Mouse (Mus musculus): ENCODE measurements at regions not wholly inside any gene's neighbourhood (a gene's known extent, or its start where the extent isn't known, plus 50 kb on each side); places are given as distances from the start of the nearest gene placed in this dataset.

DNA sequence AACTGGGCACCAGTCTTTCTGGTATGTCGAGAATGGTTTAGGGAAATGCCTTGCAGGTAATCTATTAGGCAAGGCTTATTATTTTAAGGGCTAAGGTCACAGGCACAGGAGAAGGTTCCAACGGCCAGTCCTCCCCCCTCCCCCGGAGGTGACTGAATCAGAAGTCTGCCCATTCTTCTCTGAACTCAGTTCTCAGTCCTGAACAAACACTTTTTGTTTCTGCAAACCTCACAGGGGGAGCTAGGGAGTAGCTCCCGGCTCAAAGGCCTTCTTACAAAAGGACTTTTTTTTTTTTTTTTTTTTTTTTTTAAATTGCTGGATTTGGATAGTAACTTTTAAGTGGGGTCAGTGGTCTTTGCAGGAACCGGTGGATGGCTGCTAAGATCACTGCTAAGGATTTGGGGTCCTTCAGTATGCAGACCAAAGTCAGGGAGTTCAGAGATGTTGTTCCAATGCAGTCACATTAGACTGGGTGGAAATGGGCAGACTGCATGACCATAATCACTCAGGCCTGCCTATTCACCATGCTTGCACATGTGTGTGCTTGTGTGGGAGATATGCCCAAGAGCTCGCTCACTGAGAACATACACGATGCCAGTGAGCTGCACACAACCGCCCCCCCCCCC lies 467.1 kb downstream of the Vrk1 start:
- no peak for DNase-seq
- intact Hi-C loops (cut with DNase I), result loop anchor here (10.0 kb wide), 1 partner anchor 92 kb away; no protein-coding TSS in a partner anchor

- intact Hi-C loops (cut with DNase I), result loop anchor here (10.0 kb wide), 1 partner anchor 93 kb away; no protein-coding TSS in a partner anchor
- DNase-seq, result no peak
These were observed 467.7 kb downstream of the Vrk1 start for GRCm38 (mm10) chr12:106477731-106478130.

GRCm38 (mm10) chr12:106478381-106478781 lies 468.4 kb downstream of the Vrk1 start:
- intact Hi-C loops (cut with DNase I), result loop anchor here (10.0 kb wide), 1 partner anchor 94 kb away; no protein-coding TSS in a partner anchor
- peak; percentile 45 for DNase-seq

DNA sequence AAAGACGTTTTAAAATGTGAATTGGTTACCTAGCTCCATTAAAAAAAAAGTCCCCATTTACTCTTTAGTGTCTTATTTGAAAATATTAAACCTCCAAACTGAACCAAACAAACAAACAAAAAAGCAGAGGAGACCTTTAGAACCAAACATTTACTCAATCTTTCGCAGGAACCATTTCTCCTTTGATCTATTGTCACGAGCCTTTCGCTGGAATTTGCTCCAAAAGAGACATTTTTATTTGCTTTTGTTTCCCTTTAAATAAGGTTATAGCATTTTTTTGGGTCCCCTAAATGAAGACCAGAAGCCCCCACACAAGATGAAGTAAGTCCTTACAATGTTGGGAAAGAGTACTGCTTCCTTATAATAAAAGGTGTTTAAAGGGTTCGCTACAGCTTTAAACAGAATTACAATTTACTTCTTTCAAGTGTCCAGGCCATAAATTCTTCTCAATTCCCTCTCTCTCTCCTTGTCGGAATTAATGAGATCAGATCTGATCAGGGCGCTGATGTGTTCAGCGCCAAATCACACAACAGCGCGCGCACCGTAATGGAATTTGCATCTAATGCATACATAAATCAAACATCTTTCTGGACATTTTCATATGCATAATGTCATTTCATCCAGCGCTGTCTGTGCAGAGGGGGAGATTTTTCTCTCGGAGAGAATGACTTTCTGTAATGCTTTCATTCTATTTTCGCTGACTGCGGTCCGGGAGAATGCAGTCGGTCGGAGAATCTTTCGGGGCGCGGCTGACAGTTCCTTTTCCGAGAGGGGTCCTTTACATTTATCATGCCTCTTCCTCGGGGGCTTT lies 469.2 kb downstream of the Vrk1 start:
- intact Hi-C loops (cut with DNase I), result loop anchor here (10.0 kb wide), 1 partner anchor 94 kb away; no protein-coding TSS in a partner anchor

DNA sequence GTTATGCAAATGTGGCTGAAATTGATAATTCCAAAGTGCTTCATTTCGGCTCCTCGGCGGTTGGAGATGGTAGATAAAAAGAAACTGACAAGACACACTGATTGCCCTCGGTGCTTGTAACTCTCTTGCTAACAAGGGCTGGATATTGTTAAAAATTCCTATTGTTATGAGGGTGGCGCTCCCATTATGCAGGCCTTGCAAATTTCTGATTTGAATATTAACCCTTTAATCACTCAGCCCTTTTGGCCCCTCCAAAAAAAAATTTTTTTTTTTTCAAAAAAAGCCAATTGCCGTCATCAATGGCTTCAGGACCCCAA lies 469.8 kb downstream of the Vrk1 start:
- no peak for DNase-seq
- intact Hi-C loops (cut with DNase I), result loop anchor here (10.0 kb wide), 1 partner anchor 95 kb away; no protein-coding TSS in a partner anchor

More for the DNA sequence above, 469.2 kb downstream of the Vrk1 start:
- no peak for DNase-seq

DNA sequence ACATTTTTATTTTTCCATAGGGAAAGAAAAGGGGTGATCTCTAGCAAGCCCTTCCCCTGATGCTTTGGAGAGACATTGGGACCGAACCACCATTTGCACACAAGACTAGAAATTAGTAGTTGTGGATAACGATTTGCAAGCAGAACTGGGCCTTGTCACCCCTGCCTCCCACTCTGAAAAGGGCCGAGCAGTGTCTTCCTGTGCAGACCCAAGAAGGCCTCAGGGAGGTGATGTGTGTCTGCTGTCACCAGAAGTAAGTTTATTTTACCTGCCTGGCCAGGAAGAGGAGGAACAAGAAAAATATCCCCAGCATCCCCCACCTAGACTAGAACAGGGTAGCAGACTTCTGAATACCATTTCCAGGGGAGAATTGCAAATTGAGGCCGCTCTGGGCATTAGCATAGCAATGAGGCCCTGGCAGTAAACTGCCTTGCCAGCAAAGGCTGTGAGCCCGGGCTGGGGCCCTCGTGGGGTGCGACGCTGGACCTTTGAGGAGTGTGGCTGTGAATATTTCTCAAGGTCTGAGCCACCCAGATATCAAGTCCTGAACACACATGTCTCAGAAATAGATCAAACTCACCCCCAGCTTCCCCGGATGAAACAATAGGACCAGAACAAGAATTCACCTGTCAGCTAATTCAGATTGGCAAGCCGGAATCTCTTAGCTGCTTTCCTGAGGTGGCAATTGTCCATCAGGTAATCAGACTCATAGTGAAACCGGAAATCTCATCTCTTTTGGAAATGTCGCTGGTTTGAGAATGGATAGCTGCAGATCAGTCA lies 470.4 kb downstream of the Vrk1 start:
- intact Hi-C loops (cut with DNase I), result no loop called here
- no peak for DNase-seq

DNA sequence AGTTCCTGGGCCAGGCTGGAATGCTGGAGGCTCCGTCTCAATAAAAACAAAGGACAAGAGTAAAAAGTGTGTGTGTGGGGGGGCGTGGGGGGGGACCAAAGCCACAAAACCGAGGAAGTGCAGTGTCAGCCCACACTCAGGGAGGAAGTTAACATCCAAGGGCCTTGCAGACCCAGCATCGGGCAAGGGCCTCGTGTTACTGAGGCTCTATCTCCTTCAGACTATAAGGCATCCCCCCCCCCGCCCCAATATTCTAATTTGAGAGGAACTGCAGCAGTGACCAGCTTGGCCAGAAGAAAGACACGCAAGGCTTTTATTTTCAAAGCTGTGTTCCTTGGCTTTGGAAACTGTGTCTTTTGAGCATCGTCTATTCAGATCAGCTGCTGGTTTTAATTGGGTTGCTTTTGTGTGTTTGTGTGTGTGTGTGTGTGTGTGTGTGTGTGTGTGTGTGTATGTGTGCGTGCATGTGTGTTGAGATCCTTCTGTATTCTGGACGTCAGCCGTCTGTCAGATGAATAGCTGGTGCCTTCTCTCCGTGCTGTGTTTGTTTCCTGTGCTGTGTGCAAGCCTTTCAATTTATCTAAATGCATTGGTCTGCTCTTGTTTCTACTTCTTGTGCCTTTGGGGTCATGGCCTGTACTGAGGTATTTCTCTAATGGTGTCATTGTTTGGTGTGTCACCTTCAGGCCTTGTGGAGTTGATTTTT lies 491.7 kb downstream of the Vrk1 start:
- no peak for DNase-seq
- intact Hi-C loops (cut with DNase I), result no loop called here

DNA sequence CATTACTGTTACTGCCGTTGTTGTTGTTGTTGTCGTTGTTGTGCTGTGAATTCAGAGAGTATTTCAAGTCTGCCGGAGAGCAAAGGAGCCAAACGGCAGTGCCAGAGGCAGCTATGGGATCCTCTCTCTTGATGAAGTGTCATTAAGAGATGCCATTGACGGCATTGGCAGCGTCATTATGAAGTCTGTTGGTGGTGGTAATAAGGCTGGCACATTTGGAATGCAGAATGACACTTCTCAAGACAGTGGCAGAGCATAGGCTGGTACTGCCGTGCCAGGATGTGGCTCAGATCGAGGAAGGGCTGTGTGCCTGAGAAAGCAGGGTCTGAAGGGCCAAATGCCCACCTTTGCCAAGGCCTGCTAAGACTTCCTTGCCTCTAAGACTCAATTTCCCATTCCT lies 494.3 kb downstream of the Vrk1 start:
- intact Hi-C loops (cut with DNase I), result no loop called here
- no peak for DNase-seq

DNA sequence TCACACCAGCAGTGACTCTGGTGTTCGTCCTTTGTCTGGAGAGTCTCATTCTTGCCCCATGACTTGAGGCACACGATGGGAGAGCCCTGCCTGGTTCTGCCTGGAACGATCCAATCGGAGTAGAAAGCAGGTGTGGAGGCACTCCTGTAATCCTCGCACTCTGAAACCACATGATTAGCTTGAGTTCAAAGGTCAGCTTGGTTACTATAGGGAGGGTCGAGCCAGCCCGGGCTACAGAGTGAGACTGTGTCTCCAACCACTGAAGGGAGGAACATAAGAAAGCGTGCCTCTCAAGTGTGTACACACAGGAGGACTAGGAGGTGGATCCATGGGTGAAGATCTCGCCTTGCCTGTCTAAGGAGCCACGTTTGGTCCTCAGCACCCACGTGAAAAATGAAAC lies 504.0 kb downstream of the Vrk1 start:
- intact Hi-C loops (cut with DNase I), result no loop called here
- DNase-seq, result no peak

GRCm38 (mm10) chr12:106515257-106515788 lies 505.3 kb downstream of the Vrk1 start:
- intact Hi-C loops (cut with DNase I), result no loop called here
- DNase-seq, result peak; percentile 51

- DNase-seq, result no peak
- intact Hi-C loops (cut with DNase I), result no loop called here
These were observed 509.1 kb downstream of the Vrk1 start for GRCm38 (mm10) chr12:106519141-106519540.

- DNase-seq, result no peak
- intact Hi-C loops (cut with DNase I), result no loop called here
These were observed 514.4 kb downstream of the Vrk1 start for GRCm38 (mm10) chr12:106524411-106524810.

DNA sequence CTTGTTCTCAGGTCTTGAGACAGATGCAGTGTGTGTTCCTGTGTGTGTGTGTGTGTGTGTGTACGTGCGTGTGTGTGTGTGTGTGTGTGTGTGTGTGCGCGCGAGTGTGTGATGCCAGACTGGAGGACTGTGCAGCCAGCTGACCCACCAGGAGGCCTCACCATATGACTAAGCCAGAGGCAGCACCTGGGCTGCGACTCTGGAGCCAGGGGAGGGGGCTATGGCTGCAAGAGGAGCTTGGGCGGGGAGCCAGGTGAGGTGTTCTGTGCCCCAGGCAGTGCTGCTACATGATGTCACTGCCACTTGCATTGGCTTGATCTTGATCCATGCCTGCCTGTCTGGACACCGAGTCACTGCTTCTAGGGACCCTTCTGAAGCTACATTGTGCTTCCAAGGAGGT lies 517.1 kb downstream of the Vrk1 start:
- intact Hi-C loops (cut with DNase I), result no loop called here
- DNase-seq, result peak; percentile 58

DNA sequence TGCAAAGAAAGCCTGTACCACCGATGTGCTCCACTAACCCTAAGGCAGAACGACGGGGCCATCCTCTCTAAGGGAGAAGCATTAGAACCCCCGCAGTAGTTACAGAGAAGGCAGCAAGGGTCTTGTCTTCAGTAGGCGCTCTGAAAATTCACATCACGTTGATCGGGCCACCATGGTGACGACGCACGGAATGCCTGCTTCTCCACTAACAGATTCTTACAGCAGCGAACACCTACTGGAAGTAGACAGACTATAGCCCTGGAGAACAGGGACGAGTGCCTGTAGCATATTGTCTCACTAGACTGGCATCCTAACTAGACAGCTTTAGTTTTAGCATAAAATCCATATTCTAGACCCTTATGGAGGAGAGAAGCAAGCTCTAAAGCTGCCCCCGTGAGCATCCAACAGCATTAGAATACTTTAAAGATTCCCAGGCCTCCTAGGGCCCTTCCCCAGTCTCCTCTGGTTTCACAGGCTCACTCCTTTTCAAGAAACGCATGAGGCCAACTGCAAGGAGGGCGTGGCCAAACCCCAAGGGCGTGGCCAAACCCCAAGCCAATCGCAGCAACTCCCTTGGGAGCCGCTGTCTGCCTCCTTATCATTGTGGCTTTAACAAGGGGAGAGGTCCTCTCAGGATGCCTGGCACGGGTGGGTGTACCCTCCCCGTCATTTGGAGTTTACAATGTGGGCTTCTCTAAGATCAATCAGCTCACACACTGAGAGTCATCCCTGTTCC lies 517.8 kb downstream of the Vrk1 start:
- intact Hi-C loops (cut with DNase I), result no loop called here
- DNase-seq, result peak; percentile 58

- intact Hi-C loops (cut with DNase I), result no loop called here
These were observed 518.5 kb downstream of the Vrk1 start for GRCm38 (mm10) chr12:106528521-106528920.

DNA sequence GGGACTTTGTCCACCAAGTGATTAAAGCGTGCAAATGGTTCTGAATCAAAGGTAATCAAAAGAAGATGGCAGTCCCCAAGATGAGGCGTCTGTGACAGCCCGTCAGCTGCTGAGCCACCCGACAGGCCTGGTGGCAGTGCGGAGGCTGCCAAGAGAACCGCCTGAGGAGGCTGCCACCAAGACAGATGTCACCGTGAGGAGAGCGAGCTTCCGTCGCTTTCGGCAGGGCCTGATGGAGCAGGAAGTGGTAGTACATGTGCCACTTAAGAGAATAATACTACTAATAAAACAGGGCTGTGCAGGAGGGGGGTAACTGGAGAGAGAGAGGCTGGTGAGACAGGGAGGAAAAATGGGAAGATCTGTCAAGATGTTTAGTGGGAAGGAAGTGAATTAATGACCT lies 519.1 kb downstream of the Vrk1 start:
- intact Hi-C loops (cut with DNase I), result no loop called here
- peak; percentile 69 for DNase-seq

More at GRCm38 (mm10) chr12:106528521-106528920, 518.5 kb downstream of the Vrk1 start:
- DNase-seq, result no peak

DNA sequence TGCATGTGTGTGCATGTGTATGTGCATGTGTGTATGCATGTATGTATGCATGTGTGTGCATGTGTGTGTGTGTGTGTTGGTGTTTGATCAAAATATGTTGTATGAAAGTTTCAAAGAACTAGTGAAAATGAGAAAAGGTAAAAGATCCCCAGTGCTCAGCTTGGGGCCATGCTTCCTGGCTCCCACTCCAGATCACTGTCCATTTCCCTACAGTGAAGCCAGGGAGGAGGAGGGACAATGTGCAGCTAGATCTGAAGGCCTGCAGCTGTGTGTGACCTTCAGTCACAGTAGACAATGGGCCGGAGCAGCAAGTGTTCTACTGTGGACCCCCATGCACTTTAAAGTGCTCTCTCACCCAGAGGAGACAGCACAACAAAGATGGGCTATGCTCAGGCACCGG lies 525.1 kb downstream of the Vrk1 start:
- DNase-seq, result no peak
- intact Hi-C loops (cut with DNase I), result no loop called here

DNA sequence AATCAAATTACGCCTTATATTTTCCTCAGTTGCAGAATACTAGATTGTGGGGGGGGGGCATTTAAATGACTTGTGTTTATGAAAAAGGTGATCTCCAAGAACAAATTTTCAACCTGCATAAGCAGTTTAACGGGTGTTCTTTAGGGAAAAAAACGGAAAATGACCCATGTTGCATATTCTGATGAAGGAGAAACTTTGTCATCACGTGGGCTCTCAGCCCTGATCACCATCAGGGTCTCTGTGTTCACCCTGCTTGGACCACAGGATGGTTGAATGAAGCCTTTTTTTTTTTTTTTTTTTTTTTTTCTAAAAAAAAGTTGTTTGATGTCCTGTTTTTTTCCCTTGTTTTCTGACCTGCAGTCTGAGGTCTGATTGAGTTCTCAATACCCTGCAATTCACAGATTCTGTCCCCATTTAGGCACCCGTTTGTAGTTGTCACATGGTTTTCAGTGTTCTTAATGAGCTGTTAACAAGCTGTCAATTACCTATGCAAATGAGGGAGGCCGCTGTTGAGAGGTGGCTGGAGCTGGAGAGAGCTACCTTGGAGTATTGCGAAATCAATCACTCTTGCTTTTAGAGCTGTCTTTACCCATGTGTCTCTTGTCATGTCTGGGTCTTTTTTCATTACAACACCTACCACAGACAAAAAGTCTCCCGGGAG lies 525.7 kb downstream of the Vrk1 start:
- DNase-seq, result no peak
- intact Hi-C loops (cut with DNase I), result no loop called here

GRCm38 (mm10) chr12:106536289-106536636 lies 526.2 kb downstream of the Vrk1 start:
- intact Hi-C loops (cut with DNase I), result no loop called here
- no peak for DNase-seq

Data from left cerebral cortex, postnatal 4 days (tissue).